Mouse (Mus musculus) granulocyte monocyte progenitor cell, adult 5-6 weeks (primary cell): ENCODE measurements around the gene Itpkb. TPM values are rescaled to one million over a fixed set of nuclear protein-coding genes. Genes with fewer than 3 reads are reported as not detected.
A peak's percentile ranks its signal among the peaks of the same experiment; 100 is the strongest.

Experiments
- ATAC-seq: replicated peaks from 2 replicates; pipeline ENCODE4 v1.8.0; 2016; ENCODE audit warnings: mild to moderate bottlenecking, moderate TSS enrichment, inconsistent platforms; ENCODE audit not compliant: poor library complexity, severe bottlenecking
- total RNA-seq, 2 experiments: library from RNA; stranded (forward) in 1 of 2; stranded (reverse) in 1 of 2; fragments of 200-712, 200-1000 nt in 1 of 2; fragments of >200 nt in 1 of 2; fragmentation: Nextera tagmentation in 1 of 2; gene quantifications; 2 replicates each; pipeline ENCODE4 v1.2.3; 2014 to 2017

Gene Itpkb
- total RNA-seq, 2 experiments from 2014 or later, result 13.3 to 18.7 TPM

DNA sequence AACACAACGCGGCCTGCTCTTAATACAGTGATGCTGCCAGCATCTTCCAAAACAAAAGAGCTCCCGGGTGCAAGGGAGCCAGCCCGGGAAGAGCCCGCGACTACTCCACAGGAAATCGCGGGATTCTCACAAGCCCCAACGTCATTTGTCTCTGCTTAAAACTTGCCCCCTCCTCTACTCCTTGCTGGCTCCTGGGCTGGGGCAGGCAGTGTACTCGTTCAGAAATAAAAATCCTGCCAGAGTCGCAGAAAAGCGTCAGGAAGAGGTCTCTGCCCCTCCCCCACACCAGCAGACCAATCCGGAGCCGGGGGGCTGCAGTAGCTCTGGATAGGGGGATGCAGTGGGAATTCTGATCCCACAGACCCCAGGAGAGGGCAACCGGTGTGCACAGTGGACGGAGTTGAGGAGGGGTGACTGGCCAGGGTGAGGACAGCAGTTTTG, 102.8 kb downstream of the Itpkb start:
- no peak for ATAC-seq

GRCm38 (mm10) chr1:180433796-180434566, 103.7 kb downstream of the Itpkb start:
- peak; percentile 56 for ATAC-seq

- no peak for ATAC-seq
These were observed 104.6 kb downstream of the Itpkb start for GRCm38 (mm10) chr1:180434925-180435324.

DNA sequence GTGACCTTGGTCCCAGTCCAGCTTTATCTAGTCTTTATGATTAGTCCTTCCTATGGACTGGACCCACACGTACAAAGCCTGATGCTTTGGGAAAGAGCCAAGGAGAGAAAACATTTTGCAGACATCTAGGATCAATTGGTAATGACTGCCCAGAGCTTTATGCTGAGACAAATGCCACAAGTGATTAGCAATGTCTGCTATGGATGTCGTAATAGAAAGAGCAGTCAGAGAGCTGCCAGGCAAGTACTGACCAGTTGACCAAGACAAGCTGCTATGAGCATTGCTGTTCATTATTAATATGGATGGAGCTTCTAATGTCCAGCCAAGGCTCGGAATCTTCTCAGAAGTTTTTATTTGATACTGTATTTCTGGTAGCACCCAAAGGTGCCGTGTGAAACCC, 109.2 kb downstream of the Itpkb start:
- ATAC-seq, result no peak

- no peak for ATAC-seq
These were observed 114.1 kb downstream of the Itpkb start for GRCm38 (mm10) chr1:180444411-180444810.

DNA sequence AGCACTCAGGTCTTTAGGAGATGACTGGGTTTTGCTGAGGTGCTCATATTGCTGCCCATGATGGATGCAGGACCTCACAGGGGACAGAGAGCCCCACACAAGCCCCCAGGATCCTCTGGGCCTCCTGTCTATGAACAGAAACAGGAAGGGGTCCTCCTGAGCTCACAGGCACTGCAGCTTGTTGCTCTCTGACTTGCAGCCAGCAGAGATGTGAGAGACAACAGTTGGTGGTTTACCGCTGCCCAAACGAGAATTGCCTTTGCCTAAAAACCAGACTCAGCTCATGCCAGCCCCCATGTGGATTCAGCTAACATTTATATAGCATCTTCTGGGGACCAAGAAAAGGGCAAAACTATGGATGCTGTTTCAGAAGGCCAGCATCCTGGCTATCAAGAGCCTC, 119.4 kb downstream of the Itpkb start:
- no peak for ATAC-seq

- ATAC-seq, result no peak
These were observed 128.0 kb downstream of the Itpkb start for GRCm38 (mm10) chr1:180458274-180458673.

DNA sequence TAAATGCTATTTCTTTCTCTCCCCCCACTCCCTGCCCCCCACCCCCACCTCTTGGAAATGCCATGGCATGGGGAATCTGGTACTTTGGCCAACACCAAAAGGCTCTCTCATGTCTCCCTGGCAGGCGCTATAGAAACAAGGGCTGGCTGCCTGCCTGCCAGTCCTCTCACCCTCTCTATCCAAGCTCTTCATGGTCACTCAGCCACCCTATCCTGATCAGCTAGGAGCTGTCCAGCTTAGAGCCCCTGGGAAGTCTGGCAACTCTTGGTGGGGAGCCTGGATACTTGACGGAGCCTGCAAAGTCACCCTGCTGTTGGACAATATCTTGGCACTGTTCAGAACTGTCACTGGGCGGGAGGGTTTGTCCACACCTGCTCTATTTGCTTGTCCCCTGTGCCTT, 128.4 kb downstream of the Itpkb start:
- no peak for ATAC-seq

DNA sequence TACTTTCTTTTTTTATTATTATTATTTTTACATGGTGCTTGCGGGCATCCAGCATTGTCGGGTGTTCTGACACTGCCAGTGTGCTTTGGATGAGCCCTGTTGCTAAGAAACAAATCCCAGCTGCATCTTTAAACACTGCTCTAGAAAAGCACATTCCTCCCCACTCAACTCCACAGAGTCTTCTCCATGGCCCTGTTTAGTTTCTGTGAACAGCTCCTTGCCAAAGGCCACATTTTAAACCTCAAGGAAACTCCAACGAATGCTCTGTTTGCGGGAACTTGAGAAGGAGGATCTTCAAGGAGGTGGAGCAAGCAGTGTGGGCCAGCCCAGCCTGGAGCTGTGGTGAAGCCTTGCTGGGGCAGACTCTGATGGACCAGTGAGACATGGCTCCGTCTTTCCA, 130.4 kb downstream of the Itpkb start:
- no peak for ATAC-seq

- ATAC-seq, result no peak
These were observed 132.1 kb downstream of the Itpkb start for GRCm38 (mm10) chr1:180462396-180462795.

DNA sequence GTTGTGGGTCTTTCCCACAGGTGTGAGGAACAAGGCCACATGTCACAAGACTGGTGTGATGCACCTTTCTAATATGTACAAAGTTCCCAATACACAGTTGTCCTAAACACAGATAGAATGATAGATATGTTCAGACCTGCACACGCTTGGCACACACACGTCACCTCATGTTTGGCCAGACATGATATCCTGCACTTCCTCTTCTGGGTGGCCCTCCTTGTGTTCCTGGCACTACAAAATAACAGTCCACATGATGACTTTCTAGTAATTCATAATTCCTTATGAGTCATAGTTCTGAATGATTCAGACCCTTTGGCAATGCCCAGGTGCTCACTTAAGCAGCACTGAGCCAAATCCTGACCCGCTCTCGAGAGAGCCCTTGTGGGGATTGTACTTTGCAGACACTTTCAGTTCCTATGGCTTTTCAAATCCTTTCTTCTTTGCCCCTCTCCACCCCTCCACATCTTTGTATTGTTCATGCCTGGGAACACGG, 132.7 kb downstream of the Itpkb start:
- peak; percentile 58 for ATAC-seq

- ATAC-seq, result no peak
These were observed 134.1 kb downstream of the Itpkb start for GRCm38 (mm10) chr1:180464357-180464756.

GRCm38 (mm10) chr1:180465620-180466019, 135.3 kb downstream of the Itpkb start:
- ATAC-seq, result no peak

DNA sequence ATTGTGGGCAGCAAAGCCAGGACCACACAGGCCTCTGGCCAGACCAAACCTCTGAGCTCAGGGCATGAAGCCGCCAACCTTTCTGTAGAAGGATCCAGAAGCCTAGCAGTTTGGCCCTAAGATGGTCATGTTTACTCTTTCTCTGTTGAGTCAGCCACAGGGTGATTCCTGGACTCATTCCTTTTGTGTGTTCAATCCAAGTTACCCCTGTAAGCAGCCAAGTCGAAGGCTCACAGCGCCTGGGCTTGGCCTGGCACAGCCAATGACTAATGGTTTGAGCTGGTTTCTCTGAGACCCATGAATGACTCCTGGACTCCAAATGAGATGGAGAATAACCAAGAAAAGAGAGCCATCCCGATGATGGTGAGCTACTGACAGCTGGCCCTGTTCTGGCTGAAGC, 137.7 kb downstream of the Itpkb start:
- no peak for ATAC-seq

GRCm38 (mm10) chr1:180473566-180473965, 143.3 kb downstream of the Itpkb start:
- no peak for ATAC-seq

Other genes starting within 250 kb of the Itpkb start
- 3.2 and 6.9 TPM in 2 replicates for gene Coq8a, start 130.9 kb upstream of the Itpkb start, total RNA-seq (2014; fragmentation: Nextera tagmentation)
- gene Coq8a, start 130.9 kb upstream of the Itpkb start, total RNA-seq (2017), result 9.1 and 11.3 TPM in 2 replicates
- 25.5 and 27.9 TPM in 2 replicates for gene Psen2, start 67.0 kb upstream of the Itpkb start, total RNA-seq (2014; fragmentation: Nextera tagmentation)
- gene Psen2, start 67.0 kb upstream of the Itpkb start, total RNA-seq (2017), result 19.6 and 24.5 TPM in 2 replicates
- not detected in 2 replicates for gene Stum, start 153.0 kb downstream of the Itpkb start, total RNA-seq (2014; fragmentation: Nextera tagmentation)
- not detected in 2 replicates for gene Stum, start 153.0 kb downstream of the Itpkb start, total RNA-seq (2017)
- gene Parp1, start 238.4 kb downstream of the Itpkb start, total RNA-seq (2014; fragmentation: Nextera tagmentation), result 120 and 129 TPM in 2 replicates
- gene Parp1, start 238.4 kb downstream of the Itpkb start, total RNA-seq (2017), result 173 and 204 TPM in 2 replicates